Mouse (Mus musculus) cortical plate, adult 2 months (tissue): ENCODE data around the gene Tpm4. TPM values are rescaled to one million over a fixed set of nuclear protein-coding genes. Genes with fewer than 3 reads are reported as not detected.
"Not testable (repeated sequence)": the region's sequence is repeated elsewhere in the genome, so short reads cannot be mapped to it uniquely, and the experiment has no call there.

Experiments
- H3K27ac ChIP-seq: fragments of 200-500 bp; 2 replicates; pipeline ENCODE4 v1.5.1; 2012; ENCODE audit warnings: low read length, control low read depth, inconsistent platforms; ENCODE audit not compliant: insufficient read depth
- H3K4me1 ChIP-seq: fragments of 200-500 bp; 2 replicates; pipeline ENCODE4 v1.6.1; 2011; ENCODE audit warnings: low read length; ENCODE audit not compliant: control insufficient read depth, insufficient read depth
- H3K4me3 ChIP-seq: fragments of 200-500 bp; 2 replicates; pipeline ENCODE4 v1.5.1; 2011; ENCODE audit warnings: mild to moderate bottlenecking, low read length, control low read depth; ENCODE audit not compliant: insufficient read depth
- CTCF ChIP-seq: fragments of 200-500 bp; IDR thresholded peaks from 2 replicates; pipeline ENCODE4 v1.5.1; 2011; ENCODE audit warnings: mild to moderate bottlenecking, control low read depth, low read length; ENCODE audit not compliant: insufficient read depth; ENCODE audit errors: extremely low read depth
- POLR2A ChIP-seq: fragments of 200-500 bp; IDR thresholded peaks from 2 replicates; pipeline ENCODE4 v1.6.1; 2011; ENCODE audit warnings: mild to moderate bottlenecking, low read length, control low read depth; ENCODE audit not compliant: insufficient read depth; ENCODE audit errors: extremely low read depth
- polyA plus RNA-seq: library from polyadenylated mRNA; depleted of rRNA; stranded (reverse); fragments of >200 nt; gene quantifications from 2 replicates; pipeline ENCODE4 v1.2.3, GENCODE M21; 2012; rRNA removed

Tpm4 gene
- 35.1 and 37.0 TPM in 2 replicates for polyA plus RNA-seq

GRCm38 (mm10) chr8:72134756-72135445, at the start of gene Tpm4:
TSS of gene Tpm4 (plus strand) at chr8:72134975.
- Histone ChIP-seq H3K4me1 (peaks cover 2% of the 10 kb centered on the region; the same call in 1 of the 2 replicates), H3K27ac (peak within 1 kb of the TSS; percentile 89), H3K4me3 (peak within 1 kb of the TSS; percentile 93)
- TF ChIP-seq POLR2A = peak; percentile 28; the same call in 1 of the 2 replicates
- TF ChIP-seq CTCF = no peak

GRCm38 (mm10) chr8:72087611-72088010, 47.2 kb upstream of the Tpm4 start:
- H3K27ac ChIP-seq, H3K4me1 ChIP-seq, H3K4me3 ChIP-seq: not testable (repeated sequence)

GRCm38 (mm10) chr8:72096721-72097120, 38.1 kb upstream of the Tpm4 start:
- H3K27ac ChIP-seq, H3K4me3 ChIP-seq, H3K4me1 ChIP-seq: not testable (repeated sequence)

- H3K4me3 ChIP-seq, H3K27ac ChIP-seq, H3K4me1 ChIP-seq: not testable (repeated sequence)
These were observed 35.2 kb upstream of the Tpm4 start for GRCm38 (mm10) chr8:72099377-72100103.

DNA sequence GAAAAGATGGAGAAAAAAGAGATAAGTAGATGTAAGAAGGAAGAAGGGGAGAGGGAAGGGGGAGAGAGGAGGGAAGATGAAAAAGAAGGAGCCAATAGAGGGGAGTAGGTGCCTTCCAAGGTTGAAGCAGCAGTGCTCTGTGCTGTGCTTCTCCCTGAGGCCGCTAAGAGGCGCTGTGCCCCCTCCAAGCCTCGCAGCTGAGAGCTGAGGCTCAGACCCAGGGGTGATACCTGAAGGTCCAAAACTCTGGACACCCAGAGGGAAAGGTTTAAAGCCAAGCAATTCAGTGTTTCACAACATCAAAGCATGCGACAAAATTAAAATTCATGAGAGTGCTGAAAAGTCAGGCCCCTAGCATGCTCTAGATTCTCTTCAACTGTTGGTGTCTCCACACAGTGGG, 29.6 kb upstream of the Tpm4 start:
- Histone ChIP-seq H3K4me3 (no peak overlapping the region), H3K4me1 (no peaks in the 10 kb centered on the region), H3K27ac (no peak overlapping the region)
- TF ChIP-seq CTCF (no peak), POLR2A (no peak)

DNA sequence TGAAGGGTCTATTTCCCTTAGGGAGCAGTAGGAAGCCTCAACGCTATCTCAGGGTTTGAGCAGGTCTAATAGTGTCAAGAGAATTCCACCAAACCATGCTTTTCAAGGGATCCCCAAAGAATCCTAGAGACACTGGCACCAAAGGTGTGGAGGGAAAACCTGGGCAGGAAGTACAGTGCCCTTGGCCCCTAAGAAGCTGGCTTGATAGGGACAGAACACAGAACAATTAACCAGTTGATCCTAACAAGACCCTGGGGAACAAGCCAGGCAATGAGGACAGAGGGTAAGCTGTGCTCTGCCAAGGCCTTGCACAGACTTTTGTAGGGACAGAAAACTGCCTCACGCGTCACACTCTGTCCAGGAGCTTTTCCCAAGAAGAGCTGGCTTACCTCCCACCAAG, 28.0 kb upstream of the Tpm4 start, which contains the start of gene Olfr374:
Gene Olfr374, plus strand, starts transcription at position 301 of the 400 bp plus-strand sequence.
- no peak for TF ChIP-seq CTCF
- Histone ChIP-seq H3K4me1 (no peaks in the 10 kb centered on the region), H3K27ac (no peak within 1 kb of the TSS), H3K4me3 (no peak within 1 kb of the TSS)

DNA sequence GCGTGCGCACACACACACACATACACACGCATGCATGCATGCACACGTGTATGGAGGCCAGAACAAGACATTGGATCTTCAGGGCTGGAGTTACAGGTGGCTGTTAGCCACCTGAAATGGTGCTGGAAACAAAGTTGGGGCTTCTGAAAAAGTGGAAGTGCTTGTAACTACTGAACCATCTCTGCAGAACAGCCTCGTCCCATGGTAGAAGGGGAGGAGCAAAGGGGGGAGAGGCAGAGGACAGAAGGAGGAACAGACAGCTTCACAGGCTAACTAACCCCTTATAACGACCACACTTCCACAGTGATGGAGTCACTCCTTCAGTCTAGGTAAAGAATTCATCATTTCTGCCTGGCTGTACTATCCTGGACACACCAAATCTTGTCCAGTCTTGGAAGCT, 23.9 kb upstream of the Tpm4 start:
- no peak overlapping the region for H3K4me3 ChIP-seq
- no peak for TF ChIP-seq CTCF
- H3K27ac ChIP-seq = no peak overlapping the region
- no peaks in the 10 kb centered on the region for H3K4me1 ChIP-seq

GRCm38 (mm10) chr8:72112486-72112885, 22.3 kb upstream of the Tpm4 start:
- Histone ChIP-seq H3K27ac (no peak overlapping the region), H3K4me3 (no peak overlapping the region), H3K4me1 (no peaks in the 10 kb centered on the region)
- TF ChIP-seq CTCF (no peak), POLR2A (no peak)

- Histone ChIP-seq H3K4me3 (no peak overlapping the region), H3K4me1 (no peaks in the 10 kb centered on the region), H3K27ac (no peak overlapping the region)
- TF ChIP-seq POLR2A = no peak
- TF ChIP-seq CTCF = no peak
These were observed 19.6 kb upstream of the Tpm4 start for GRCm38 (mm10) chr8:72115202-72115601.

DNA sequence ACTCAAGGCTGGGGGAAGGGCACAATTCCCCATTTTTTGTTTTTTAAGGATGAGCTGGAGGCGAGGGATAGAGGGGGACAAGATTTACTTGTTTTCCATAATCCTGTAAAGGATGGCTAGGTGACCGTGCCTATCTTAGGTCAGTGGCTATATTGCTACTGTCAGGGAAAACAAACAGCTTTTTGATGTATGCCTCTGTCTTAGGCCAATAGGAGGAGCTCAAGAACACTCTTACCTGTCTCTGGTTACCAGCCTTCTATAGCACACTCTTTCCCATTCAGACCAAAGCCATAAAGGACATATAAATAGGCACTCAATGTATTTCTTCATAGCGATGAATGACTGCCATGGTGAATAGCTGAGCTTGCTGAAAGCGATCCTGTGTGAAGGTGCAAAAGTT, 16.2 kb upstream of the Tpm4 start:
- Histone ChIP-seq H3K4me1 (no peaks in the 10 kb centered on the region), H3K4me3 (no peak overlapping the region), H3K27ac (no peak overlapping the region)
- TF ChIP-seq POLR2A (no peak), CTCF (no peak)

DNA sequence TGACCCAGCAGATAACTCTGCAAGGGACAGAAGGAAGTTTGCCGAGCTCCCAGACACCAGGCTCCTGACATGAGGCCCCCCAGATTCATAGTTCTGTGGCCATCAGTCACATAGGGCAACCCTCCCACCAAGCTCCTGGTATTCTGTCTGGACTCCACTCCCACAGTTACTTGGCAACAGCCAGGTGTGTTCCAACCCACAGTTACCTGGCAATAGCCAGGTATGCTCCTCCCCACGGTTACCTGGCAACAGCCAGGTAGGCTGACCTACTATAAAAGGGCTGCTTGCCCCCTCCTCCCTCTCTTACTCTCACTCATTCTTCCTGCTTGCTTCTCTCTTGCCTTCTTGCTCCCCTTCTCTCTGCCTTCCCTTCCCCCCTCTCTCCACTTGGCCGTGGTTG, 13.3 kb upstream of the Tpm4 start:
- not testable (repeated sequence) for H3K4me1 ChIP-seq, H3K27ac ChIP-seq, H3K4me3 ChIP-seq
